ENCODE assay signal across 14 mouse cellular contexts in genomic region chr5:34255189-34255588, GRCm38 (mm10). TPM values are rescaled to one million over a fixed set of nuclear protein-coding genes. Genes with fewer than 3 reads are reported as not detected.
A peak's percentile ranks its signal among the peaks of the same experiment; 100 is the strongest.
DNase-seq lines count a peak whose midpoint lies in the region; ATAC-seq and TF ChIP-seq lines count a peak whose summit lies in the region.
"Had no signal": no experiment of that assay in that cellular context is flagged by ENCODE, and none has a peak within 500 bp of the region (broad histone marks: within the 10 kb centered on the region; RNA-seq: fewer than 3 reads in every experiment).

No protein-coding gene starts in this region.

- TF ChIP-seq CTCF in layer of hippocampus, adult 2 months (conservative IDR thresholded peaks at IDR 0.05): peak; percentile 67
- TF ChIP-seq CTCF in C2C12 (IDR thresholded peaks at IDR 0.05; ENCODE audit: control insufficient read depth, insufficient read depth, insufficient read length): peak; percentile 27

- H3K9ac ChIP-seq in forebrain, embryonic 15.5 days (replicated peaks): no peak overlapping the region
- H3K9ac ChIP-seq: neural tube, embryonic 12.5 days had no signal

- no peak for DNase-seq in layer of hippocampus, adult 2 months (ENCODE audit: low spot score in 2 of 2)
- DNase-seq in layer of hippocampus, adult 9-11 months: no peak
- peak; percentile 18 for DNase-seq in ES-CJ7 (ENCODE audit: low read depth, low spot score)
- DNase-seq in induced T-regulatory cell, adult 2 months (ENCODE audit: low read depth): peak; percentile 52
- DNase-seq: cerebellum, adult 11 months; heart, postnatal 14 days; kidney, postnatal 4 days; lung, postnatal 4 days; right cerebral cortex, postnatal 4 days had no signal

- H3K27me3 ChIP-seq in C2C12 (ENCODE audit: control insufficient read depth, insufficient read depth, insufficient read length): peaks cover 11% of the 10 kb centered on the region
- no peaks in the 10 kb centered on the region for H3K27me3 ChIP-seq in forebrain, embryonic 15.5 days
- H3K27me3 ChIP-seq: neural tube, embryonic 12.5 days had no signal

- no peak overlapping the region for H3K4me3 ChIP-seq in layer of hippocampus, adult 2 months
- H3K4me3 ChIP-seq in C2C12 (ENCODE audit: insufficient read depth, poor library complexity, severe bottlenecking): no peak overlapping the region
- H3K4me3 ChIP-seq in forebrain, embryonic 15.5 days: no peak overlapping the region
- H3K4me3 ChIP-seq: neural tube, embryonic 12.5 days had no signal

- H3K79me2 ChIP-seq in C2C12 (ENCODE audit: control insufficient read depth, insufficient read depth): no peaks in the 10 kb centered on the region

- H3ac ChIP-seq in C2C12 (ENCODE audit: control insufficient read depth, insufficient read length, low read depth): no peak overlapping the region

- 86% methylated on average over 3 of the region's 3 CpGs for WGBS in forebrain, embryonic 15.5 days

- peaks cover 26% of the 10 kb centered on the region for H3K4me1 ChIP-seq in forebrain, embryonic 15.5 days

- ATAC-seq in forebrain, embryonic 15.5 days (replicated peaks): no peak
- ATAC-seq in cerebellum, adult (ENCODE audit: insufficient number of reproducible peaks, low FRiP score, low TSS enrichment): no peak

- no peak overlapping the region for H3K27ac ChIP-seq in layer of hippocampus, adult 2 months
- no peak overlapping the region for H3K27ac ChIP-seq in forebrain, embryonic 15.5 days (replicated peaks)
- H3K27ac ChIP-seq: neural tube, embryonic 12.5 days had no signal

- no peaks in the 10 kb centered on the region for H3K79me3 ChIP-seq in C2C12 (ENCODE audit: low read depth)

- no peaks in the 10 kb centered on the region for H3K36me3 ChIP-seq in C2C12 (ENCODE audit: control insufficient read depth, insufficient read depth)
- H3K36me3 ChIP-seq in forebrain, embryonic 15.5 days: no peaks in the 10 kb centered on the region
- H3K36me3 ChIP-seq: neural tube, embryonic 12.5 days had no signal

- no peaks in the 10 kb centered on the region for H3K9me3 ChIP-seq in forebrain, embryonic 15.5 days
- H3K9me3 ChIP-seq: neural tube, embryonic 12.5 days had no signal

- H3K4me2 ChIP-seq in forebrain, embryonic 15.5 days (replicated peaks): no peak overlapping the region
- H3K4me2 ChIP-seq: neural tube, embryonic 12.5 days had no signal

TF ChIP-seq in C2C12, 6 proteins besides CTCF, POLR2A, EP300 and RAD21:
- TF ChIP-seq USF1 (IDR thresholded peaks at IDR 0.05; ENCODE audit: low read depth) (no peak), MAX (IDR thresholded peaks at IDR 0.05) (no peak), MYOG (IDR thresholded peaks at IDR 0.05; ENCODE audit: control insufficient read depth, extremely low read depth, insufficient read length) (no peak), CEBPB (IDR thresholded peaks at IDR 0.05; ENCODE audit: low read depth) (no peak), FOSL1 (IDR thresholded peaks at IDR 0.05; ENCODE audit: insufficient read depth, low read length, poor library complexity, severe bottlenecking) (no peak), MYOD1 (IDR thresholded peaks at IDR 0.05; ENCODE audit: control insufficient read depth, insufficient read length, low read depth) (no peak)

RNA-seq across cellular contexts. Expression of gene Zfyve28, which starts 33.1 kb away (rescaled TPM):
- total RNA-seq in layer of hippocampus, adult 2 months (2021): 10 to 100 TPM; 35.0 to 35.8 TPM
- polyA plus RNA-seq in C2C12 (2012; fragmentation: generic; extraction: Trizol): 0.09 TPM
- 4.7 and 5.3 TPM in 2 replicates for polyA plus RNA-seq in forebrain, embryonic 15.5 days (2015; fragmentation: Nextera tagmentation; extraction: Ambion mirVana)

RNA-seq across cellular contexts. Expression of gene Cfap99, which starts 33.2 kb away (rescaled TPM):
- under 1 TPM; 0.22 to 0.56 TPM for total RNA-seq in layer of hippocampus, adult 2 months (2021)
- not detected for polyA plus RNA-seq in C2C12 (2012; fragmentation: generic; extraction: Trizol)
- 0.09 TPM in 1 of 2 replicates, not detected in the other for polyA plus RNA-seq in forebrain, embryonic 15.5 days (2015; fragmentation: Nextera tagmentation; extraction: Ambion mirVana)
- total RNA-seq: gastrocnemius, adult 8-10 months; heart, postnatal 14 days had no signal
- polyA plus RNA-seq: neural tube, embryonic 12.5 days had no signal

Comparison
In these comparisons a context has a peak if more than half of its experiments do, and no peak if none do; other contexts are left out.
1. DNase-seq: peak in ES-CJ7 (single experiment) and induced T-regulatory cell, adult 2 months (single experiment); none in layer of hippocampus, adult 2 months (0 of 2) and layer of hippocampus, adult 9-11 months (single experiment).